Mouse (Mus musculus) MEL (cell line): ENCODE measurements around the gene Klk1b5.

Experiments used
- CTCF ChIP-seq, 3 experiments: IDR thresholded peaks in 2 of 3; conservative IDR thresholded peaks in 1 of 3; 2 replicates each; pipeline ENCODE4 v1.5.1; 2011 to 2012; ENCODE audit warnings: low read length in 3 of 3, low read depth in 2 of 3, mild to moderate bottlenecking in 2 of 3, improper control_type of control experiment in 1 of 3, inconsistent platforms in 1 of 3, mixed read lengths in 1 of 3, moderate library complexity in 1 of 3; ENCODE audit not compliant: control insufficient read depth in 1 of 3, insufficient read depth in 1 of 3, poor library complexity in 1 of 3, severe bottlenecking in 1 of 3
- E2F4 ChIP-seq: IDR thresholded peaks from 2 replicates; pipeline ENCODE4 v1.6.1; 2011; ENCODE audit warnings: low read depth, low read length, improper control_type of control experiment, borderline replicate concordance
- EP300 ChIP-seq, 2 experiments: IDR thresholded peaks; 2 replicates each; pipeline ENCODE4 v1.6.1; 2011; ENCODE audit warnings: improper control_type of control experiment in 2 of 2, low read length in 2 of 2, low read depth in 1 of 2, mild to moderate bottlenecking in 1 of 2
- GATA1 ChIP-seq: IDR thresholded peaks from 2 replicates; pipeline ENCODE4 v1.6.1; 2011; ENCODE audit warnings: low read depth, low read length, improper control_type of control experiment
- MAX ChIP-seq: IDR thresholded peaks from 2 replicates; pipeline ENCODE4 v1.6.1; 2011; ENCODE audit warnings: low read length, improper control_type of control experiment
- POLR2A ChIP-seq, 2 experiments: IDR thresholded peaks; 2 replicates each; pipeline ENCODE4 v1.6.1; 2011 to 2012; ENCODE audit warnings: low read length in 2 of 2, mild to moderate bottlenecking in 2 of 2, control low read depth in 1 of 2, improper control_type of control experiment in 1 of 2, low read depth in 1 of 2, moderate library complexity in 1 of 2; ENCODE audit not compliant: control insufficient read depth in 1 of 2, insufficient read depth in 1 of 2, poor library complexity in 1 of 2
- POLR2AphosphoS5 ChIP-seq: IDR thresholded peaks from 2 replicates; pipeline ENCODE4 v1.6.1; 2012; ENCODE audit warnings: low read depth, borderline replicate concordance, mild to moderate bottlenecking, inconsistent platforms, low read length, moderate library complexity, mixed read lengths
- SIN3A ChIP-seq: IDR thresholded peaks from 2 replicates; pipeline ENCODE4 v1.6.1; 2012; ENCODE audit warnings: low read length, improper control_type of control experiment, inconsistent platforms
- TAL1 ChIP-seq: IDR thresholded peaks from 2 replicates; pipeline ENCODE4 v1.6.1; 2012; ENCODE audit warnings: mild to moderate bottlenecking, inconsistent platforms, low read length, moderate library complexity, mixed read lengths
- TBP ChIP-seq: IDR thresholded peaks from 2 replicates; pipeline ENCODE4 v1.8.0; 2011; ENCODE audit warnings: low read depth, low read length, improper control_type of control experiment
- UBTF ChIP-seq: IDR thresholded peaks from 2 replicates; pipeline ENCODE4 v1.6.1; 2012; ENCODE audit warnings: low read depth, mild to moderate bottlenecking, inconsistent platforms, low read length, improper control_type of control experiment, moderate library complexity, borderline replicate concordance; ENCODE audit not compliant: insufficient read depth
- USF1 ChIP-seq: IDR thresholded peaks from 2 replicates; pipeline ENCODE4 v1.6.1; 2014; ENCODE audit warnings: low read depth, mild to moderate bottlenecking, inconsistent platforms, low read length, improper control_type of control experiment, moderate library complexity
- ZKSCAN1 ChIP-seq: IDR thresholded peaks from 2 replicates; pipeline ENCODE4 v1.6.1; 2012; ENCODE audit warnings: low read depth, mild to moderate bottlenecking, inconsistent platforms, low read length, improper control_type of control experiment, moderate library complexity
- ZNF384 ChIP-seq: IDR thresholded peaks from 2 replicates; pipeline ENCODE4 v1.6.1; 2012; ENCODE audit warnings: low read depth, mild to moderate bottlenecking, inconsistent platforms, low read length, improper control_type of control experiment

- TF ChIP-seq EP300 (IDR thresholded peaks at IDR 0.05; ENCODE audit: low read depth in 1 of 2, low read length in 2 of 2) (no peak), USF1 (no peak), ZNF384 (no peak), TBP (no peak), CTCF (IDR thresholded peaks at IDR 0.05 in 2 of 3, conservative IDR thresholded peaks at IDR 0.05 in 1 of 3; ENCODE audit: control insufficient read depth in 1 of 3, insufficient read depth in 1 of 3, low read depth in 2 of 3, low read length in 3 of 3, poor library complexity in 1 of 3, severe bottlenecking in 1 of 3) (no peak), MAX (no peak), TAL1 (no peak), POLR2AphosphoS5 (no peak), UBTF (no peak), SIN3A (no peak), POLR2A (IDR thresholded peaks at IDR 0.05; ENCODE audit: control insufficient read depth in 1 of 2, insufficient read depth in 1 of 2, low read depth in 1 of 2, low read length in 2 of 2, poor library complexity in 1 of 2) (no peak), ZKSCAN1 (no peak), GATA1 (no peak), E2F4 (no peak)
These were observed 36.3 kb upstream of the Klk1b5 start for GRCm38 (mm10) chr7:44179299-44180045.
